Mouse (Mus musculus): Measurements from ENCODE around the gene Eif3i.
"Not testable (repeated sequence)": the region's sequence is repeated elsewhere in the genome, so short reads cannot be mapped to it uniquely, and the experiment has no call there.

Eif3i gene

GRCm38 (mm10) chr4:129573430-129573829 is 27.0 kb downstream of the Eif3i start, which contains the start of gene Lck:
Gene Lck, minus strand, starts transcription at chr4:129573641.
- no peak for DNase-seq

GRCm38 (mm10) chr4:129573093-129573370 is 27.4 kb downstream of the Eif3i start:
- no peak for DNase-seq

- peak; percentile 48 for DNase-seq
Observed at GRCm38 (mm10) chr4:129572236-129573092, 28.0 kb downstream of the Eif3i start.

- no peak for DNase-seq
Observed at GRCm38 (mm10) chr4:129571551-129572084, 28.8 kb downstream of the Eif3i start.

GRCm38 (mm10) chr4:129570028-129570427 is 30.4 kb downstream of the Eif3i start:
- no peak for DNase-seq

GRCm38 (mm10) chr4:129568366-129568765 is 32.1 kb downstream of the Eif3i start:
- DNase-seq, result no peak

GRCm38 (mm10) chr4:129565139-129565538 is 35.3 kb downstream of the Eif3i start:
- no peak for DNase-seq

GRCm38 (mm10) chr4:129563718-129564117 is 36.7 kb downstream of the Eif3i start:
- DNase-seq, result no peak

- DNase-seq, result no peak
Observed at GRCm38 (mm10) chr4:129561184-129561583, 39.3 kb downstream of the Eif3i start.

GRCm38 (mm10) chr4:129558321-129558955 is 42.0 kb downstream of the Eif3i start:
- no peak for DNase-seq

GRCm38 (mm10) chr4:129557256-129557808 is 43.1 kb downstream of the Eif3i start:
- DNase-seq, result no peak

- DNase-seq, result peak; percentile 92
Observed at GRCm38 (mm10) chr4:129556532-129557223, 43.8 kb downstream of the Eif3i start.

- DNase-seq, result no peak
Observed at GRCm38 (mm10) chr4:129555862-129556531, 44.5 kb downstream of the Eif3i start.

- DNase-seq, result peak; percentile 65
Observed at GRCm38 (mm10) chr4:129555421-129555861, 45.0 kb downstream of the Eif3i start.

- DNase-seq, result not testable (repeated sequence)
Observed at GRCm38 (mm10) chr4:129554512-129554911, 45.9 kb downstream of the Eif3i start.

GRCm38 (mm10) chr4:129550295-129550694 is 50.2 kb downstream of the Eif3i start:
- DNase-seq, result no peak

- DNase-seq, result peak; percentile 43
Observed at GRCm38 (mm10) chr4:129549306-129549705, 51.1 kb downstream of the Eif3i start.

- not testable (repeated sequence) for DNase-seq
Observed at GRCm38 (mm10) chr4:129547631-129548030, 52.8 kb downstream of the Eif3i start.

GRCm38 (mm10) chr4:129544106-129544505 is 56.3 kb downstream of the Eif3i start:
- no peak for DNase-seq

- peak; percentile 99 for DNase-seq
Observed at GRCm38 (mm10) chr4:129542592-129543141, 57.8 kb downstream of the Eif3i start, which contains the start of gene Hdac1. Gene Hdac1, minus strand, starts transcription at chr4:129542713.
